Mouse (Mus musculus): ENCODE measurements around the gene Smyd3. TPM values are rescaled to one million over a fixed set of nuclear protein-coding genes. Genes with fewer than 3 reads are reported as not detected.

Gene Smyd3
- total RNA-seq, 2 experiments from 2014 or later: 2.1 to 6.0 TPM

DNA sequence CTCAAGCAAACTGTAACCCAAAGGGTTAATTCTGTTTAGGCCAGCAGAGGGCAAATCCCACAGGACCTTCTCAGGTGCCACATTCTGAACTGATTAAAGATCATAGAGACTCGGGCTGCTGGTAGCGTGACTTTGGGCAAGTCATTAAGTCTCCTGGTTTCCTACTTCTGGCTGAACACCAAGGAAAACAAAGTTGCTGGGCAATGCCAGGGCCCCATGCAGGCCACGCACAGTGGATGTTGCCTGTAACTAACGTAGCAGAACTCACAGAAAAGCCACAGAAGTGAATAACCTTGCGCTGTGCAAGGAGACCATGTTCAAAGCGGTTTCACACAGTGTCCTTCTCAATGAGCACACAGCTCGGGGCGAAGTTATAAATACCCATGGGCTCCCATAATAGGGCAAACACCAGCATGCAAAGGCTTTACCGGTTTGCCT is 371.1 kb downstream of the Smyd3 start:
- no peak for ATAC-seq (replicated peaks; ENCODE audit: low FRiP score, poor library complexity, severe bottlenecking)

DNA sequence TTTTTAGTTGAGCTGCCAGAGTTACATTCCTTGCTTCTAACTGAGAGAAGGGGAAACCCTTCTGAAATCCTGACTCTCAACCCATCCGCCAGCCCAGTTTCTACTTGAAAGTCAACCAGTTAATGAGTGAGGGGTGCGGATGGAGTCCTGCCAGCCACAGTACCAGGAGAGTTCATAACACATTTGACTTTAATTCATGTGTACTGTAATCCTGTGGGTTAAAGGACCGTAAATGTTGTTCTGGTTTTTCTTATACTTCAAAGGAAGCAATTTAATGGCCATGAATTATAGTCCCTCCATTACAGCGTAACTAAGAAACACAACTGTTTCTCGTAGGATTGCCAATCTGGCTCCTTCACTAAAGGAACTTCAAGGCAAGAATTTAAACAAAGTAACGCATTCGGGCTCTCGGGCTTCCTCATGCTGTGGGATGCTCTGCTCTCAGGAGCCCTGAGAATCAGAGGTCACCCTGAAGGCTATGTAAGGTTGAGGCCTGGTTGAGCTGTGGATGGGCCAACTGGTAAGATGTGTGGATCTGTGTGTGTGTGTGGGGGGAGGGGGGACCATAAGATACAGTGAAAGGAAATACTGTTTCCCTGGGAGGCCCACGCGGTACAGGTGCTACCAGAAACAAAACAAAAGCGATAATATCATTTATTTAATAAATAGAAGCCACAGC is 374.5 kb downstream of the Smyd3 start:
- ATAC-seq (replicated peaks; ENCODE audit: low FRiP score, poor library complexity, severe bottlenecking): no peak

DNA sequence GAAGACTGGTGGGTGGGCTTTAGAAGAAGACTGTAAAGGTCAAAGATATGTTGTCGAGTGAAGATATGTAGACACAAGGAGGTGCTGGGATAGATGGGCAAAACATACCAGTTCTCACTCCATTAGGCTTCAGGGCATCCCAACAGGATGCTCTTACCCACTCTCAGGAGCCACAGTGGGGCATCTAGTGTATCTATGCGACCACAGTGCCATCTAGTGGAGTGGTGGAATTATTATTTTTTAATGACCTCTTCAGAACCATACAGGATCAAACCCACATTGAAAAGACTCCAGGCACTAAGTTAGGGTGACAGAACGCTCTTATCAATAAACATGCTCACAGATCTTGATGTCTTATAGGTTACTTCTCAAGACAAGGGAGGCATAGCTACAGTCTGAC is 375.7 kb downstream of the Smyd3 start:
- ATAC-seq (replicated peaks; ENCODE audit: low FRiP score, poor library complexity, severe bottlenecking): 0 out of 2 replicates have a peak, but pooled peaks have one; percentile 55

GRCm38 (mm10) chr1:179141071-179141650 is 376.7 kb downstream of the Smyd3 start:
- ATAC-seq (replicated peaks; ENCODE audit: low FRiP score, poor library complexity, severe bottlenecking): no peak

DNA sequence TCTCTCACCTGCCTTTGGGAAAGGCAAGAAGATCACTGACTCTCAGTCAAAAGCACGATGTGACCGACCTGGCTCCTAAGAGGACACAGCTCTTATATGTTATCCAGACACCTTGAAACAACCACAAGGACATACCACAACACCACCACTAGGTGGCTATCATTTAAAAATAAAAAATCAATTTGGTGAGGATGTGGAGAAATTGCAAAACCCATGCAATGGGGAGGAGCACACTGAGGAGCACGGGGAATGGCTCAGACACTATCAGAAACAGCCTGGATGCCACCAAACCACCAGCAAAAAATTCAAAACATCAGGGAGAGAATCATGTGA is 380.7 kb downstream of the Smyd3 start:
- ATAC-seq (replicated peaks; ENCODE audit: low FRiP score, poor library complexity, severe bottlenecking): no peak

DNA sequence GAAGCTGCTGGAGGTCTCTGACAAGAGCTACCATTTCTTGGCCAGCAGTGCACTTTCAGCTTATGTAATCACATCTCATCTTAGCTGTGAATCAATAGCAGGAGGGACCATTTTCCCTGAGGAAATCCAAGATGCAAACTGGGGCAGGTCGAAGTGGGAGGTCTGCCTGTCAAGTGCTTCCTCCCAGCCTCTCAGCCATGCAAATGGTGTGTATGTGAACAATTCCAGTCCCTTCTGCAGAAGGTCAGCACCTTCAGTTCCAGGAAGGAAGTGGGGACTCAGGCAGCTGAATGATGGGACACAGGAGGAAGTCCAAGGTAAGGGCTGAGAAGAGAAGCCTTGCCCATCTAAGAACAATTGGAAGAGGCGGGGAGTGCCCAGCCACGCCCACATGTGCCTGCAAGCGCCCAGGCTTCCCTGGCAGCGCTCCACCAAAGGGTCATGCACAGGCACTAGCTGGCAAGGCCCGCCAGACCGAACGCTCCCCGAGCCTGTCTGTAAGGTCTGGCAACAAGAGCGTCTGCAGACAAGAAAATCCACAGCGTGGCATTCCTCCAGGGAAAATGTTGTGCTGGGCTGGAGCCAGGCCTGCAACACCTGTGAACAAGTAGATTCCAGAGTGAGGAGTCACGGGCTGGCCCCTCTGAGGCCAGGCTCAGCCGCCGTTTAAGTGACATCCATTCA is 381.2 kb downstream of the Smyd3 start:
- no peak; the same call in 1 of the 2 replicates for ATAC-seq (replicated peaks; ENCODE audit: low FRiP score, poor library complexity, severe bottlenecking)

- ATAC-seq (replicated peaks; ENCODE audit: low FRiP score, poor library complexity, severe bottlenecking): no peak
Measured at GRCm38 (mm10) chr1:179129995-179130394, 387.8 kb downstream of the Smyd3 start.

DNA sequence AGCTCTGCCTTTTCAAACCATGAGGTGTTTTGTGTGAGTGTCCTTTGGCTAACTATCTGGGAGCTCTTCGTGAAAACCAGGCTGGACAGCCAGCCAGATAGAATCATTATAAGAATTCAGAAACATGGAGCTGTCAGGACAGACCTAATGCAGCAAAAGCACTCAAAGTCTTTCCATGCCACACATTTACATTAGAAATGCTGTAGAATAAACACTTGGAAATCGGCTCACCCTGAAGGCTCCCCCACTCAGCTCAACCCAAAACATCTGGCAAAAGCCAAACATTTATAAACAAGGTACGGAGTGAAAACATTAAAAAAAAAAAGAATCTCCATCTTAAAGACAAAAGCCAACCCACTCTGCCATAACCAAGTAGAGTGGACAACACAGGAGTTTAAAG is 391.6 kb downstream of the Smyd3 start:
- no peak for ATAC-seq (replicated peaks; ENCODE audit: low FRiP score, poor library complexity, severe bottlenecking)

DNA sequence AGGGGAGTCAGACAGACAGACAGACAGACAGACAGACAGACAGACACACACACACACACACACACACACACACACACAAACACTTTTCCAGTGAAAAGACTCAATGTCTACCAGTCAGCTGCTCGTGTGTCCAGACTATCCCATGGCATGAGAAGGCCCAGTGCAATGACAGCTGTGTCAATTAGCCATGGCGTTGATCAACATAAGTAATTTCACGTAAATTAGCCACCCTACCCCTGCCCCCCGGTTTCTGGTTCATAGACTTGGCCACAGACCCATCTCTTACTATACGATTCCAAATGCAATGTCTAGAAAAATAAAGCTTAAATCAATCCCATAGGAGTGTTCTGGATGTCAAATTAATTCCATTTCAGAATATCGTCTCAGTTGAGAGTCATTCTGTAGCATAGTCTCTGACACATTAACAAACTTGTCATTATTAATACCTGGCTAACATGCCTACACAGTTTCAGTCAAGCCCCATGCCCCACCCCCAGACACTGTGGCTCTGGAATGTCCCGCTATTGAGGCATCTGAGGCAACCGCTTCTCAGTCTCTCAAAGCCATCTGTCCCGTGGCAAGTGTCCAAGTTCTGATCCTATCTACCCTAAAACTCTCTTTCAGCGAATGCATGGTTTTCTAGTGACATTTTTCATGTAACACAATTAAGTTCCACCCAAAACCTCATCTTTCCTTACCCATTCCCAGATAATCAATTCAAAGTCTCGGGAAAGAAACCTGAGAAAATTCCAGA is 395.2 kb downstream of the Smyd3 start:
- no peak for ATAC-seq (replicated peaks; ENCODE audit: low FRiP score, poor library complexity, severe bottlenecking)

DNA sequence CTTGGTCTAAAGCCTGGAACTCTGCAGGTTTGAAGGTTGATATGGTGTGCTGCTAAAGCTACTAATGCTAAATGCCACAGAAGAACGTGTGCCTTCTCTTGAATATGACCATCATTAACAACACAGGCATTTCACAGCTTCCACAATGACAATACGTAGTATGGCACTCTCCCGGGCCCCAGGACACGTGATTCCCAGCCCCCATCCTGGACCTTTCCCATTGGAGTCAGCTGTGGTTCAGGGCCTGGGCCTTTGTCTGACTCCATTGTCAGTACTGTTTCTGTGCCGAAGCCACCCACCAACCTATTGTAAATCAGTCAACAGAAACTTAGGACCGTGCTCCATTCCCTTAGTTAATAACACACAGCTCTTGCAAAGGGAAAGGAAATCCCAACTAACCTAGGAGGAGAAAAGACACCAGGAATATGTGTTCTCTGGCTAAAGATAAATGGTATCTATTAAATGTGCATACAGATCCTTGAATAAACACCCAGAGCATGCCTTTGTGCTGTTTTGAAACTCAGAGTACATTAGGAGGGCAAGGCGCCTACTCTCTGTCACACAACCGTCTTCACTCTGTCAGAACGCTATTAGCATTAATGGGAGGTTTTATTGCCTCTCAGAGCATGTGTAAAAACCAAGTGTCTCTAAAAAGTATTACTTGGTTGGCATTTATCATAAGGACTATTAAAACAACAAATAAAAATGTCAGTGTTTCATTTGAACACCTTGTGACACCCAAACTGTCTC is 397.4 kb downstream of the Smyd3 start:
- ATAC-seq (replicated peaks; ENCODE audit: low FRiP score, poor library complexity, severe bottlenecking): no peak

GRCm38 (mm10) chr1:179118673-179119072 is 399.2 kb downstream of the Smyd3 start:
- no peak for ATAC-seq (replicated peaks; ENCODE audit: low FRiP score, poor library complexity, severe bottlenecking)

GRCm38 (mm10) chr1:179116729-179117663 is 400.8 kb downstream of the Smyd3 start:
- ATAC-seq (replicated peaks; ENCODE audit: low FRiP score, poor library complexity, severe bottlenecking): peak; percentile 78

DNA sequence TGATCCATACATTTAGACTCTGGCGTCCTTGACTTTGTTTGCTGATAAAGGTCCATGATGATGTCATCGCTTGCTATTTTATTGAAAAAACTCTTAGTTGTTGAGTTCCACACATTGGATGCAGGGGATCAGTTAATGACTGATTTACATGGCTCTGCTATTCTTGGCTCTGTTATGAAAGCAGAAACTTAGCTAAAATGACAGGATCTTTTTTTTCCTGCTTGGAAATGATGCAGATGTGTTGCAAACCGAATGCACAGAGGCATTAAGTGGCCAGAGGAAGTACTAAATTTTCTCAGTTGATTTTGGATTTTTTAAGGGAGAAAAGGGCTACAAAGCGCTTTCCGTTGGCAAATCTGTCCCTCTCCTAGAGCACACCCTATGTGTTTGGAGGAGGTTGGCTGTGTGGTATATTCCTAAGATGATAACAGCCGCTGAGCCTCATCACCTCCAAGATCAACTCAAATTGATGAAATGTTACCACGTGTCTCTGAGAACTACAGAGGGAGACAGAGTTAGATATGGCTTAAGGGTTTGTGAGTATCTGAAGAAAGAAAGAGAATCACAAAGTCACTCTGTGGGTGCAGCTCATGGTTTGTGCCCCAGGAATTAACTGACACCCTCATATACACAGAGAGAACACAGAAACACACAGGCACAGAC is 402.9 kb downstream of the Smyd3 start:
- no peak for ATAC-seq (replicated peaks; ENCODE audit: low FRiP score, poor library complexity, severe bottlenecking)

DNA sequence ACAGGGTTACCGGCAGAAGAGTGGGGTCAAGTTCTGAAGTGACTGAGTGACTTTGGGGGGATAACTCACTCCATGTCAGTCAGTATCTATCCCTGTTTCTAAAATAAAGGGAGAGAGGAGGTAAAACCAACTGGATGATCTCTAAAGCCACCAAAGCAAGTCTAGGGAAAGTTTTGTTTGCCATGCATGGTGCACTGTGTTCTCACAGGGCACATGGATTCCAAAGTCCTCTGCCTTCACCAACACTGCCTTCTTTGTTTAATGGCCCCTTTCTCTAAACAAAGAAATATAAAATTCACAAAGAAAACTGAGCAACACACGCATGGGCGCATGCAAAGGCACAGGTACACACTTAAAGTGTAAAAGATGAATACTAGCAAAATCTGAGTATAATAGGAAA is 403.5 kb downstream of the Smyd3 start:
- no peak for ATAC-seq (replicated peaks; ENCODE audit: low FRiP score, poor library complexity, severe bottlenecking)

DNA sequence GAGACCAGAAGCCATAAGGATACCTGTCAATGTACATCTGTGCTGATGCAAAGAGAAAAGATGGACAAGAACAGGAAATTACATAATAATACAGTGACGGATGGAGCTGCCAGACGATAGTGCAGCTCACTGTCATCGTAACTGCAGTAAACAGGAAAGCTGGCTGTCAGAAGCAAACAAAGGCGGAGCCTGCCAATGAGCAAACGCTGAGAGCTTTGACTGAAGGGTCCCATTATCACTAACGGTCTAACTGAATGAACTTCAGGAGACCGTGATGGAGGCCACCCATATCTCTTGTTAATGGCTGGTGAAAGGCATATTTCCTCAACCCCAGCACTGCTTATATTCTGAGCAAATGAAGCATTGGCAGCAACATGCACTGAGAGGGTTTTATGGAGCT is 409.1 kb downstream of the Smyd3 start:
- 0 out of 2 replicates have a peak, but pooled peaks have one; percentile 43 for ATAC-seq (replicated peaks; ENCODE audit: low FRiP score, poor library complexity, severe bottlenecking)

DNA sequence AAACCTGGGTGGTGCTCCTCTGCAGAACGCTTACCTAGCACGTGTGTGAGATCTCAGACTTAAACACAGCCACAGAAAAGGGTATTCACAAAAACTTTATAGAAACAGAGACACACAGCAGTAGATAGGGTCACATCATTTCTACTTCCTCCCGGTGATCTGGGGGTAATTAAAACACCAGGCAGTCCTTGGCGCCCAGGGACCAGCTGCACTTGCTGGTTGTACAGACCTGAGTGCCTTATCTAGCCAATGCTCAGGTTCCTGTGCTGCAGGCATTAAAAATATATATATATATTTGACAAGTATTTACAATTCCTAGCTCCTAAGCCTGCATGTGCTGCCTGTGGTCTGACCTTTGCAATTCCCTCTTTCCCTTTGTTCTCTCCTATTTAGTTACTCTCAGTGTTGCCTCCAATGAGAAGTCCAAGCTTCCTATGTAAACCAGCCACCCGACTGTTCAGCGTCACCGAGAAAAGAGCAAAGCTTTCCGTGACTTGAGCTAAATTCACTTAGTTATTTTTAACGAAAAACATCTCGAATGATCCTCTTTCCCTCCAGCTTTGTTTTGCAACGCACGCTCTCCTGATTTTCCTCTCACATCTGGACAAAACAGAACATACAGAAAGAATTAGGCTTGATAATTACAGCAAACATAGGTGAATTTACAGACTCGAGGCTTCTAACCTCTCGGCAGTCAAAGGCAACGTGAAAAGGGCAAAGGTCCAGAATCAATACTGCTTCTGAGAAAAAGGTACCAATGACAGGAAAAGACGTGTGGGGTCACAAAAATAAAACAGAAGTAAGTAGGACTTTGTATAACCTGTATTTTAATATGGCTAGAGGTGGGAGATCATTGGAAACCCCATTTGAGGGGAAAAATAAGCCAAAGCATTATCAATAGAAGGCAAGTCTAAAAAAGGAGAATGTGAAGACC is 409.8 kb downstream of the Smyd3 start:
- ATAC-seq (replicated peaks; ENCODE audit: low FRiP score, poor library complexity, severe bottlenecking): no peak

GRCm38 (mm10) chr1:179107211-179107610 is 410.6 kb downstream of the Smyd3 start:
- ATAC-seq (replicated peaks; ENCODE audit: low FRiP score, poor library complexity, severe bottlenecking): no peak
